Mouse (Mus musculus) cerebellum, adult (tissue): ENCODE measurements around the gene Pakap.
A peak's percentile ranks its signal among the peaks of the same experiment; 100 is the strongest.
"Not testable (repeated sequence)": the region's sequence is repeated elsewhere in the genome, so short reads cannot be mapped to it uniquely, and the experiment has no call there.

Source experiments
- ATAC-seq: cut with Nextera tagmentation; 2 replicates; pipeline ENCODE4 v1.9.2; 2017; ENCODE audit warnings: mild to moderate bottlenecking, moderate library complexity, mixed read lengths; ENCODE audit not compliant: insufficient number of reproducible peaks, low FRiP score, low TSS enrichment

The Pakap gene

DNA sequence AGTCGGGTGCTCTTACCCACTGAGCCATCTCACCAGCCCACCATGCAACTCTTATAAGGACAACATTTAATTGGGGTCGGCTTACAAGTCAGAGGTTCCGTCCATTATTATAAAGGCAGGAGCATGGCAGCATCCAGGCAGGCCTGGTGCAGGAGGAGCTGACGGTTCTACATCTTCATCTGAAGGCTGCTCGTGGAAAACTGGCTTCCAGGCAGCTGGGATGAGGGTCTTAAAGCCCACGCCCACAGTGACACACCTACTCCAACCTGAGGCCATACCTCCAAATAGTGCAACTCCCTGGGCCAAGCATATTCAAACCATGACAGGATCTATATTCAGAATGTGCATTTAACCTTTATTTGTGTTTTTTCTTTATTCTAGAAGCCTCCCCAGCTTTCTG, 286.2 kb downstream of the Pakap start:
- ATAC-seq = no peak

DNA sequence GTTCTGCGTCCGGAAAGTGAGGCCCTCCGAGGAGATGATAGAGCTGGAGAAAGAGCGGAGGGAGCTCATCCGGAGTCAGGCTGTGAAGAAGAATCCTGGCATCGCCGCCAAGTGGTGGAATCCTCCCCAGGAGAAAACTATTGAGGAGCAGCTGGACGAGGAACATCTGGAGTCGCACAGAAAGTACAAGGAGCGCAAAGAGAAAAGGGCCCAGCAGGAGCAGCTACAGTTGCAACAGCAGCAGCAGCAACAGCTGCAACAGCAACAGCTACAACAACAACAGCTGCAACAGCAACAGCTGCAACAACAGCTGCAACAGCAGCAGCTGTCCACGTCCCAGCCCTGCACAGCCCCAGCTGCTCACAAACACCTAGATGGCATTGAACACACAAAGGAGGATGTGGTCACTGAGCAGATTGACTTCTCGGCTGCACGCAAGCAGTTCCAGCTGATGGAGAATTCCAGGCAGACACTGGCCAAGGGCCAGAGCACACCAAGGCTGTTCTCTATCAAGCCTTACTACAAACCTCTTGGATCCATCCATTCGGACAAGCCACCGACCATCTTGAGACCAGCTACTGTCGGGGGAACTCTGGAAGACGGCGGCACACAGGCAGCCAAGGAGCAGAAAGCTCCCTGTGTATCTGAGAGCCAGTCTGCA, 287.4 kb downstream of the Pakap start:
- ATAC-seq = no peak

GRCm38 (mm10) chr4:57856673-57857072, 288.7 kb downstream of the Pakap start:
- ATAC-seq = no peak

GRCm38 (mm10) chr4:57860204-57860611, 292.2 kb downstream of the Pakap start:
- no peak for ATAC-seq

GRCm38 (mm10) chr4:57861166-57861565, 293.2 kb downstream of the Pakap start:
- ATAC-seq = no peak

- no peak for ATAC-seq
These were observed 293.9 kb downstream of the Pakap start for GRCm38 (mm10) chr4:57861856-57862255.

GRCm38 (mm10) chr4:57862269-57862986, 294.4 kb downstream of the Pakap start:
- ATAC-seq = no peak

DNA sequence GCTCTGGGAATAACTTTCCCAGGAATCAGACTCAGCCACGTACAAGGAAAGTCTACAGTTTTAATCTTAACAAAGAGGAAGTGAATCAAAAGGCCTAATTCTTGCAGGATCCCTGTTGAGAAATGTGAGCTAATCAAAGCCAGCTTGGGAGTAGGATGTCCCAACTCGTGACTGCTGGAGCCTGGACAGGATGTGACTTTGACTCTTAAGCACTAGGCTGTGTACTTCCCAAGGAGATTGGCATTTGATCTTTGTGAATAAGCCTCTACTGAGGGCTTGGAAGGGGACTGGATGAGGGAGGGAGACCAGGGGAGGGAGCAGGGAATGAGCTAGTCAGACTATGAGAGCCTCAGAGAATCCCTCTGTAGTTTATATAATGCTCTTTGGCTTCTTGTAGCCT, 298.1 kb downstream of the Pakap start:
- no peak for ATAC-seq

- no peak for ATAC-seq
These were observed 299.0 kb downstream of the Pakap start for GRCm38 (mm10) chr4:57866990-57867389.

DNA sequence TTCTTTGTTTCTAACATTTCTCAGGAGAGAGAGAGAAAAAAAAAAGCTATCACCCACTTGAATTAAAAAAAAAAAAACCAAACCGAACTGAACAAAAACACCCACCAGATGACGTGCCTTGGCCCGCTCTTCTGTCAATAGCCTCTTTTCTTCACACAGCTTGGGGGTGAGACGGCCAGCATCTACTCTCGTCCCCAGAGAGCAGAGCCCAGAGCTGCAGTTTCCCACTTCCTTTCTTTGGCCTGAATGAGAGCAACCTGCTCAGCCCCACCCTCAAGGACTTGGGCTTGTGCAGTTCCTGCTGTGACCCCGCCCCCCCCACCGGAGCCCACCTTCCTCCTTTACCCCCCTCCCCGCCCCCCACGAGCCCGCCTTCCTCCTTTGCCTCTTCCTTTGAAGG, 299.5 kb downstream of the Pakap start:
- ATAC-seq = no peak

- ATAC-seq = no peak
These were observed 311.2 kb downstream of the Pakap start for GRCm38 (mm10) chr4:57879137-57879536.

DNA sequence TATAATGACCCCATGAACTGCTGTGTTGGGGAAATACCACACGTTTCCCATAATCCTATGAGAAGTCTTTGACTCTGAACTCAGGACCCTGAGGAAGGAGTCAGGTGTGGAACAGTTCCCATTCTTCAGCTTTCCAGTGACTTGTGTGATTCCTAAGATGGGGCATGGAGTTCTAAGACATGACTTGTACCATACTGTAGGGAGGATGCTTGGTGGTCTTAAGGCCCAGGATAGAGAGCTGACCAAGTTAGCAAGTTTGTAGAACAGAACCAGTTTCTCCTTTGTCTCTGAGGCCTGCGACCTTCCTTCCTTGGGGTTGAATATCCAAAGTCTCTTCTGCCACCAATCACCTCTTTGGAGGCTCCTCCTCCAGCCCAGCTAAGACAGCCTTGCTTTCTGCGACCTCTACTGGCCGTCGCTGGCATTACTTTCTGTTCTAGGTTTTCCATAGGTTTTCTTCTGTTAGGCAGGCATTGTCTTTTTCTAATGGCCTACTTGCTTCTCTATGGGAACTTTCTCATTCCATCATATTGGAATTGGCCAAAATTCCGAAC, 311.9 kb downstream of the Pakap start:
- ATAC-seq = 0 out of 2 replicates have a peak, but pooled peaks have one; percentile 36

DNA sequence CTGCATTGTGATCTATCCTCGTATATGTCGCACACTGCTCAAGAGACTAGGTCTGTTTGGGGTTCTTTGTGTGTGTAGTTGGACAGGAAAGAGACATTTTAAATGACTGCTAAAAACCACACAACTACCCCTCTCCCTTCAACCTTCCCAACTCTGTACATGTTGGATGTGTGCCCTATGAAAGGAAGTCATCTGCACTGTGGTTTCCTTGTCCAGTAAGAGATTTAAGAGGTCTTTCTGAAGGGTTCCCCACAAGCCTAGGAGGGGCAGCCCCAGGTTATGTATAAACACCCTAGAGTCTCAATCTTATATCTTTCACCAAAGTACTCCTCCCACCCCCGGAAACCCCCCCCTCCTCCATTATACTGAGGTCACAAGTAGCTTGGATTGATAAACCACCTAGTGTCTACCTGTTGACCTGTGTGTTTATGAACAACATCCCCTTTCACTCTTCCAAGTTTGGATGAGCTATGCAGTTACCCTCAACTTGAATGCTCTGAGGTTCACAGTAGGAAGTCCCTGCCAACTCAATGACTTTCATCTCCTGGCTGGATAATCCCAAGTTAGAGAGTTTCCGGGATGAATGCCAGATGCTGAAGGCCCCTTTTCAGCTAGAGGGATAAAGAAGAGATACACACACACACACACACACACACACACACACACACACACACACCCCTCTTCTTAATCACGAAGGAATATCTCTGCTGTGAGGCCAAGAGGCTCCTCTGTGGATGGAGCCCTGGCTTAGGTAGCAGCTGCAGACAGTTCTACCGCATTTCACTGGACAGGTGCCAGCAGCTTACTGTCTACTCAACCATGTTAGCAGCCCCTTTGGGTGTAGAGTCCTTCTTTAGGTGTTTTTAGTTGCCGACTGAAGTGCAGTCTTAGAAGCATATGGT, 315.8 kb downstream of the Pakap start:
- ATAC-seq = no peak

GRCm38 (mm10) chr4:57884511-57884910, 316.5 kb downstream of the Pakap start:
- no peak for ATAC-seq

GRCm38 (mm10) chr4:57885186-57885585, 317.2 kb downstream of the Pakap start:
- no peak for ATAC-seq

- ATAC-seq = no peak
These were observed 318.3 kb downstream of the Pakap start for GRCm38 (mm10) chr4:57886066-57886887.

- ATAC-seq = no peak
These were observed 318.9 kb downstream of the Pakap start for GRCm38 (mm10) chr4:57886888-57887230.

GRCm38 (mm10) chr4:57888246-57888645, 320.3 kb downstream of the Pakap start:
- no peak for ATAC-seq

DNA sequence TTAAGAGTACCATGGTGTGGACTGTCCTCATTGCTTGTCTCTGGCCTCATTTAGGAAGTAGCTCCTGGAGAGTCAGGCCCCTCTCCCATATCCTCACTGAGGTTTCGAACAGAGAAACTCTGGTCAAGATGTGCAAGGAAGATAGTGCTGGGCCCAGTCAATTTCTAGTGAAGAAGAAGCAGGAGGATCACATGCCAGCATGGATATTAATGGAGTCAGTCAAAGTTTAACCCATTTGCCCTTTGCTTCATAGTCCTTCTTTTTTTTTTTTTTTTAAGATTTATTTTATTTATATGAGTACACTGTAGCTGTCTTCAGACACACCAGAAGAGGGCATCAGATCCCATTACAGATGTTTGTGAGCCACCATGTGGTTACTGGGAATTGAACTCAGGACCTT, 321.0 kb downstream of the Pakap start:
- not testable (repeated sequence) for ATAC-seq

GRCm38 (mm10) chr4:57889773-57890172, 321.8 kb downstream of the Pakap start:
- ATAC-seq = no peak
